Mouse (Mus musculus): ENCODE results near the gene Ermard. TPM values are rescaled to one million over a fixed set of nuclear protein-coding genes. Genes with fewer than 3 reads are reported as not detected.
"Not testable (repeated sequence)": the region's sequence is repeated elsewhere in the genome, so short reads cannot be mapped to it uniquely, and the experiment has no call there.

Ermard gene
- 92.7 and 94.3 TPM in 2 replicates for polyA plus RNA-seq (2015; fragmentation: Nextera tagmentation; extraction: Ambion mirVana)

DNA sequence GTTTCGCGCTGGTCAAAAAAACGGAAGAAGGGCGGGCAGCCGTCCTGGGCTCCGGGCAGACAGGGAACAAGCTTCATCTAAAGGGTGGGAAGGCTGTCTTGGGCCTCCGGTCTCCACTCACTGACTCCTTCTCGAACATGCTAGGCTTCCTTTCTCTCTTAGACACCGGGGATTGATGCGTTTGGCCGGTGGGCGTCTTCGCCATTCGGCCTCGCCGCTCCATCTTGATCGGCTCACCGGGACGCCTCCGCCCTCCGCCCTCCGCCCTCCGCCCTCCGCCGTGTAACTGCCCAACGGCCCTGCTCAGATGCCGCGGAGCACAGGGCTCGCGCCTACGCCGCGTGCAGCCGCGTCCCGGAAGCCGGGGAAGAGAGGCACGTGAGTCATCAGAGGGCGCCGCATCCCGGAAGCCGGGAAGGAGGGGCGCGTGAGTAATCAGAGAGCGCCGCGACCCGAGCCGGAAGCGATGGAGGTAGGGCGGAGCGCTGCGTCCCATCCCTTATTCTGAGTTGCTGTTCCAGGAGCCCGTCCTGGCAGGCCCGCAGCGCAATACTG lies at the start of gene Ermard, which contains the start of the genes Tcte3 and Gm3448:
Gene Ermard, plus strand, starts transcription at position 34 of the 555 bp plus-strand sequence.
Gene Tcte3, minus strand, starts transcription at position 314 of the 555 bp plus-strand sequence.
Gene Gm3448, minus strand, starts transcription at position 363 of the 555 bp plus-strand sequence.
- not testable (repeated sequence) for H3K9ac ChIP-seq; H3K9me3 ChIP-seq (replicated peaks); H3K27me3 ChIP-seq; H3K27ac ChIP-seq; H3K4me1 ChIP-seq; H3K4me3 ChIP-seq; H3K36me3 ChIP-seq (ENCODE audit: poor library complexity, severe bottlenecking); H3K4me2 ChIP-seq
- peak; percentile 99 for ATAC-seq
- no CpG with 5 or more reads among the region's 56 CpGs for WGBS

DNA sequence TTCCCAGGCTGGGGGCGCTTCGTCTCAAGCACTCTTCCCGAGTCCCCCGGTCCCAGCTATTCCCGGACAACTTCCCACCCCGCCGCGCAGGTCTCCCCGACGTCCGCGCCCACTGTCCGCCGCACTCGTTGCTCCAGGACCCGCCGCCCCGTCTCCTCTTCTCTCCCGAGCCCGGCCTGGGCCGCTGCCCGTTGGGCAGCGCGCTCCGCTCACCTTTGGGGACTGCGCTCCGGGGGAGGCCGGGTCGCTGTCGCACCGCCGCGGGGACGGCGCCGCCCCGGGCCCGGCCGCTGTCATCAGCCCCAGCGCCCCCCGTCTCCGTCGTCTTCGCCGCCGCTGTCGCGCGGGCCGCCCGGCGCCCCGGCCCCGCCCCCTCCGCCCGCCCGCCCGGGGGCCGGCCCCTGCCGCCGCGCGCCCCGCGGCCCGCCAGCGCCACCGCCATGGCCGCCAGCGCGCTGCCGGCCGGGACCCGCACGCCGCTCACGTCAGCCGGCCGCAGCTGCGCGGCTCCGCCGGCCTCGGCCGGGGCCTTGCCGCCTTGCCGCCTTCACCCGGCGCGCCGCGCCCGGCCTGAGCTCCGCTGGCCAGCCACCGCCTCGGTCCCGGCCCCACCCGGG lies 48.4 kb upstream of the Ermard start:
- not testable (repeated sequence) for H3K27me3 ChIP-seq
- peak; percentile 74 for ATAC-seq
- no CpG with 5 or more reads among the region's 98 CpGs for WGBS

DNA sequence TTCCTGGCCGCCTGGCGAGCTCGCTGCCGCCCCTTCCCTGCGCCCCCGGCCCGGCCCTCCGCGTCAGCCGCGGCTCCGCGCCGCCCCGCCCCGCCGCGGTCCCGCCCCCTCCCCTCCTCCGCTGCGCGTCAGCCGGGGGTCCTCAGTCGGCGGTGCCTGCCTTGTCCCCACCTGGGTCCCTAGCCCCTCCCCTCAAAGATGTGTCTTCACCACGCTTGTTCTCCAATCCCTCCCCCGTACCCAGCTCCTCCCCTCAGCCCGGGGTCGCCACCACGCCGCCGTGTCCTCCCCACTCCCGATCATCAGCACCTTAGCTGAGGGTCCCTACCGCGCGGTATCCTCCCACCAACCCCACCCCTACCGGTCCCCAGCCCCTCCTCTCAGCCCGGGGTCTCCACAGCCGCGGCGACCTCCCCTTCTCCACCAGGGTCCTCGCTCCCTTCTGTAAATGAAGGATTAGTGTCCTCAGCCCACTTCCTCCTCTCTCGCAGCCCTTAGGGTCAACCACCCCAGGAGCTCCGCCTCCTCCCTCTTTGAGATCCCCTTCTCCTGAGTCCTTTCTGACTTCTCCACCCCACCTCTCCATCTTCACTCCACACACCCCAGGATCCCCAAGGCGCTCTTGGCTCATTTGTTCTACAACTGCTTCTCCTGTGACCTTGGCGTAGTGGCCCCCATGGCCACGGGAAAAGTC lies 47.7 kb upstream of the Ermard start:
- not testable (repeated sequence) for H3K27ac ChIP-seq; H3K4me3 ChIP-seq; H3K36me3 ChIP-seq (ENCODE audit: poor library complexity, severe bottlenecking); H3K9me3 ChIP-seq (replicated peaks); H3K4me2 ChIP-seq; H3K9ac ChIP-seq; H3K27me3 ChIP-seq; H3K4me1 ChIP-seq
- no CpG with 5 or more reads among the region's 47 CpGs for WGBS
- peak; percentile 92 for ATAC-seq

More for the DNA sequence above, 48.4 kb upstream of the Ermard start:
- H3K36me3 ChIP-seq (ENCODE audit: poor library complexity, severe bottlenecking); H3K4me3 ChIP-seq; H3K4me2 ChIP-seq; H3K4me1 ChIP-seq; H3K9me3 ChIP-seq (replicated peaks); H3K9ac ChIP-seq; H3K27ac ChIP-seq: not testable (repeated sequence)

DNA sequence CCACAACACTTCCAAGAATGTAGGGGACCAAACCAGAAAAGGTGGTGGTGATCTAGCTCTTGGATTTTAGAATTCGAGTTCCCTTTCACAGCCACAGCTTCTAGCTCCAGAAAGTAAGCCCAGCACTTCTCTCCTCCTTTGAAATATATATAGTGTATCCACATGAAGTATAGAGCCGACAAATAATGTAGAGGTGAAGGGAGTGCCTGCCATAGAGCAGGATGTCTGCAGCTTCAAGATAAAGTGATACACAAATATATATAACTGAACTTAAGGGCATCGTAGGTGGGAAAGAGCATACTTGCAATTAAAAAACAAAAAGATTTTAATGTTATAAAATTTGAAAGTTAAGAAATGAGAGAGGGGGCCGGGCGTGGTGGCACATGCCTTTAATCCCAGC lies 46.9 kb upstream of the Ermard start:
- WGBS = no CpG with 5 or more reads among the region's 5 CpGs
- not testable (repeated sequence) for H3K27me3 ChIP-seq; H3K4me1 ChIP-seq; H3K27ac ChIP-seq; ATAC-seq; H3K9ac ChIP-seq; H3K9me3 ChIP-seq (replicated peaks); H3K4me3 ChIP-seq; H3K36me3 ChIP-seq (ENCODE audit: poor library complexity, severe bottlenecking); H3K4me2 ChIP-seq

DNA sequence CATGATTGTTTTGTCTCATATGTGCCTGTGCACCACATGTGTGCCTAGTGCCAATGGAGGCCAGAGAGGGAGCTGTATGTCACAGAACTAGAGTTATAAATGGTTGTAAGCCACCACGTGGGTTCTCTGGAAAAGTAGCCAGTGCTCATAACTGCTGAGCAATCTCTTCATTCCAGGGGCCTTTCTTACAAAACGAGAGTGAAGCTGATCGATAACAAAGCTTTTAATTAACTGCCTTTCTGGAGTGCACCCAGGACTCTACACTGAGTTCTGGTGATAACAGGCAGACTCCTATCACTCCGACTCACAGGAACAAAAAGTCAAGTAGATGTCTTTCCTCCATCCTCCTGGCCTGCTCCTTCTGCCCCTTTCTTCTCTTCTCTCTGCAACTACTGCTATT lies 41.0 kb upstream of the Ermard start:
- H3K4me3 ChIP-seq; H3K27ac ChIP-seq; ATAC-seq; H3K9ac ChIP-seq; H3K4me1 ChIP-seq; H3K27me3 ChIP-seq; H3K36me3 ChIP-seq (ENCODE audit: poor library complexity, severe bottlenecking); H3K4me2 ChIP-seq; H3K9me3 ChIP-seq (replicated peaks): not testable (repeated sequence)
- no CpG with 5 or more reads among the region's 4 CpGs for WGBS

DNA sequence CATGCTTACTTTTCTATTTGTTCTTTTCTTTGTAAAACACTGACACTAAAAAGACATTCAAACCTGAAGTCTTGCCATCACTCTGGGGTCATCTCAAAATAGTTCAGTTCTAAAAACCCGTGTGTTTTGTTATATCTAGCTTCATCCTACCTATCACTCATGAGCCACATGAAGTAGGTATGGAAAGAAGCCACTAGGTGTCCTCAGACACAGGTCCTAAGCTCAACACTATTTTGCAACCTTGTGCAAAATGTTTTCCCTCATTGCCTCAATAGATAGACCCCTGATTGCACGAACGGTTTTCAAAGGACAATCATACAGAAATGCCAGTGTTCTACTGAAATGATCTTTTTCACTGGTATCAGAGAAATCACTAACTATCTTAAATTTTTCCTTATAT lies 31.9 kb upstream of the Ermard start:
- not testable (repeated sequence) for H3K27ac ChIP-seq; H3K36me3 ChIP-seq (ENCODE audit: poor library complexity, severe bottlenecking); H3K4me2 ChIP-seq; H3K9me3 ChIP-seq (replicated peaks); H3K9ac ChIP-seq; ATAC-seq; H3K27me3 ChIP-seq; H3K4me1 ChIP-seq; H3K4me3 ChIP-seq
- no CpG with 5 or more reads among the region's 3 CpGs for WGBS

DNA sequence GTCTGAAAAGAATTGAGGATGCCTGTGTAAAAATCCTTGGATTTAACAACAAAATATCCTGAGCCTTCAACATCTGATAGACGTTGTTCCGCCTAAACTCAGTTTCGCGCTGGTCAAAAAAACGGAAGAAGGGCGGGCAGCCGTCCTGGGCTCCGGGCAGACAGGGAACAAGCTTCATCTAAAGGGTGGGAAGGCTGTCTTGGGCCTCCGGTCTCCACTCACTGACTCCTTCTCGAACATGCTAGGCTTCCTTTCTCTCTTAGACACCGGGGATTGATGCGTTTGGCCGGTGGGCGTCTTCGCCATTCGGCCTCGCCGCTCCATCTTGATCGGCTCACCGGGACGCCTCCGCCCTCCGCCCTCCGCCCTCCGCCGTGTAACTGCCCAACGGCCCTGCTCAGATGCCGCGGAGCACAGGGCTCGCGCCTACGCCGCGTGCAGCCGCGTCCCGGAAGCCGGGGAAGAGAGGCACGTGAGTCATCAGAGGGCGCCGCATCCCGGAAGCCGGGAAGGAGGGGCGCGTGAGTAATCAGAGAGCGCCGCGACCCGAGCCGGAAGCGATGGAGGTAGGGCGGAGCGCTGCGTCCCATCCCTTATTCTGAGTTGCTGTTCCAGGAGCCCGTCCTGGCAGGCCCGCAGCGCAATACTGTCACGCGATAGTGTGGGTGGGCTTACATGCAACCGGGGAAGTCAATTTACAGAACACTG lies 31.1 kb upstream of the Ermard start, which contains the start of gene Gm3435:
Gene Gm3435, plus strand, starts transcription at position 471 of the 708 bp plus-strand sequence.
- not testable (repeated sequence) for H3K9ac ChIP-seq; H3K4me3 ChIP-seq; H3K27ac ChIP-seq; H3K4me2 ChIP-seq; H3K36me3 ChIP-seq (ENCODE audit: poor library complexity, severe bottlenecking); H3K4me1 ChIP-seq; H3K27me3 ChIP-seq; H3K9me3 ChIP-seq (replicated peaks)
- peak; percentile 99 for ATAC-seq
- no CpG with 5 or more reads among the region's 60 CpGs for WGBS

DNA sequence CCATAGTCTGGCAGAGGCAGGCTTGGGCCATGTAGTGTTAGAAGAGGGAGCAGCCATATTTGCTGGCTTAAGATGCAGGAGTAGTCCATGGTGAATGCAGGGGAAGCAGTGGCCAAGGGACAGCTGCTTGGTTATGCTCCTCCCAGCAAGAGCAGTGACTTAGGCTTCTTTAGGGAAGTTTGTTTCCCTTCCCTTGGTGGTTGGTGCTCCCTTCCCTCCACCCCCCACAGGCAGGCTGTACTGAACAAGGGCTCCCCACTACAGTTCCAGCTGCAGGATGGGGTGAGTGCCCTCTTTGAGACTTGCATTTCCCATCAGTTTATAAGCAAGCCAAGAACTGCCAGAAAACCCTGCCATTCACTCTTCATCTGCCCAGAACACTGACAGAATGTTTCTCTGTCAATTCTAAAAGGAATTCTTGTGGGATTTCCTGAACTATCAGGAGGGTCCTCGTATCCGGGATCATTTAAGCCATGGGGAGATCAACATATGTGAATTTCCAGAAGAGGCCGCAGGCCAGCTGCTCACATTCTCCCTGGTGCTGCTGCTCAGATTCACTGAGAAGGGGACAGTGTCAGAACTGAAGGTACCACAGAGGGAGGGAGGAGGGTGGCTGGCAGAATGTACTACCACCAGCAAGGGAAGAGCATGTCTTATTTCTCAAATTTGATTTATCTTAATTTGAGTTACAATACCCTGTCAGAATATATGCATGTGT lies 19.3 kb upstream of the Ermard start:
- not testable (repeated sequence) for H3K4me1 ChIP-seq; H3K27ac ChIP-seq; H3K4me3 ChIP-seq; H3K27me3 ChIP-seq; H3K4me2 ChIP-seq; H3K9me3 ChIP-seq (replicated peaks); ATAC-seq; H3K9ac ChIP-seq; H3K36me3 ChIP-seq (ENCODE audit: poor library complexity, severe bottlenecking)
- WGBS = 84% methylated on average over 3 of the region's 3 CpGs

DNA sequence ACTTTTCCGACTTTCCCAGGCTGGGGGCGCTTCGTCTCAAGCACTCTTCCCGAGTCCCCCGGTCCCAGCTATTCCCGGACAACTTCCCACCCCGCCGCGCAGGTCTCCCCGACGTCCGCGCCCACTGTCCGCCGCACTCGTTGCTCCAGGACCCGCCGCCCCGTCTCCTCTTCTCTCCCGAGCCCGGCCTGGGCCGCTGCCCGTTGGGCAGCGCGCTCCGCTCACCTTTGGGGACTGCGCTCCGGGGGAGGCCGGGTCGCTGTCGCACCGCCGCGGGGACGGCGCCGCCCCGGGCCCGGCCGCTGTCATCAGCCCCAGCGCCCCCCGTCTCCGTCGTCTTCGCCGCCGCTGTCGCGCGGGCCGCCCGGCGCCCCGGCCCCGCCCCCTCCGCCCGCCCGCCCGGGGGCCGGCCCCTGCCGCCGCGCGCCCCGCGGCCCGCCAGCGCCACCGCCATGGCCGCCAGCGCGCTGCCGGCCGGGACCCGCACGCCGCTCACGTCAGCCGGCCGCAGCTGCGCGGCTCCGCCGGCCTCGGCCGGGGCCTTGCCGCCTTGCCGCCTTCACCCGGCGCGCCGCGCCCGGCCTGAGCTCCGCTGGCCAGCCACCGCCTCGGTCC lies 17.0 kb upstream of the Ermard start:
- H3K4me3 ChIP-seq; H3K4me1 ChIP-seq; H3K36me3 ChIP-seq (ENCODE audit: poor library complexity, severe bottlenecking); H3K27ac ChIP-seq; H3K27me3 ChIP-seq; H3K4me2 ChIP-seq; H3K9ac ChIP-seq; H3K9me3 ChIP-seq (replicated peaks): not testable (repeated sequence)
- peak; percentile 76 for ATAC-seq
- no CpG with 5 or more reads among the region's 97 CpGs for WGBS

DNA sequence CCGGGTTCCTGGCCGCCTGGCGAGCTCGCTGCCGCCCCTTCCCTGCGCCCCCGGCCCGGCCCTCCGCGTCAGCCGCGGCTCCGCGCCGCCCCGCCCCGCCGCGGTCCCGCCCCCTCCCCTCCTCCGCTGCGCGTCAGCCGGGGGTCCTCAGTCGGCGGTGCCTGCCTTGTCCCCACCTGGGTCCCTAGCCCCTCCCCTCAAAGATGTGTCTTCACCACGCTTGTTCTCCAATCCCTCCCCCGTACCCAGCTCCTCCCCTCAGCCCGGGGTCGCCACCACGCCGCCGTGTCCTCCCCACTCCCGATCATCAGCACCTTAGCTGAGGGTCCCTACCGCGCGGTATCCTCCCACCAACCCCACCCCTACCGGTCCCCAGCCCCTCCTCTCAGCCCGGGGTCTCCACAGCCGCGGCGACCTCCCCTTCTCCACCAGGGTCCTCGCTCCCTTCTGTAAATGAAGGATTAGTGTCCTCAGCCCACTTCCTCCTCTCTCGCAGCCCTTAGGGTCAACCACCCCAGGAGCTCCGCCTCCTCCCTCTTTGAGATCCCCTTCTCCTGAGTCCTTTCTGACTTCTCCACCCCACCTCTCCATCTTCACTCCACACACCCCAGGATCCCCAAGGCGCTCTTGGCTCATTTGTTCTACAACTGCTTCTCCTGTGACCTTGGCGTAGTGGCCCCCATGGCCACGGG lies 16.4 kb upstream of the Ermard start:
- H3K9ac ChIP-seq; H3K27me3 ChIP-seq; H3K36me3 ChIP-seq (ENCODE audit: poor library complexity, severe bottlenecking); H3K4me3 ChIP-seq; H3K27ac ChIP-seq; H3K9me3 ChIP-seq (replicated peaks); H3K4me1 ChIP-seq; H3K4me2 ChIP-seq: not testable (repeated sequence)
- no CpG with 5 or more reads among the region's 48 CpGs for whole genome bisulfite sequencing
- ATAC-seq = peak; percentile 93

DNA sequence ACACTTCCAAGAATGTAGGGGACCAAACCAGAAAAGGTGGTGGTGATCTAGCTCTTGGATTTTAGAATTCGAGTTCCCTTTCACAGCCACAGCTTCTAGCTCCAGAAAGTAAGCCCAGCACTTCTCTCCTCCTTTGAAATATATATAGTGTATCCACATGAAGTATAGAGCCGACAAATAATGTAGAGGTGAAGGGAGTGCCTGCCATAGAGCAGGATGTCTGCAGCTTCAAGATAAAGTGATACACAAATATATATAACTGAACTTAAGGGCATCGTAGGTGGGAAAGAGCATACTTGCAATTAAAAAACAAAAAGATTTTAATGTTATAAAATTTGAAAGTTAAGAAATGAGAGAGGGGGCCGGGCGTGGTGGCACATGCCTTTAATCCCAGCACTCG lies 15.5 kb upstream of the Ermard start:
- H3K9ac ChIP-seq; H3K36me3 ChIP-seq (ENCODE audit: poor library complexity, severe bottlenecking); H3K4me2 ChIP-seq; H3K27me3 ChIP-seq; H3K4me3 ChIP-seq; H3K4me1 ChIP-seq; H3K27ac ChIP-seq; H3K9me3 ChIP-seq (replicated peaks); ATAC-seq: not testable (repeated sequence)
- no CpG with 5 or more reads among the region's 6 CpGs for WGBS
